Mouse (Mus musculus) liver, adult (tissue): ENCODE measurements around the gene Ift46.

Experiments
- GATA4 ChIP-seq: IDR thresholded peaks from 2 replicates; pipeline ENCODE4 v1.6.1; 2014; ENCODE audit warnings: mild to moderate bottlenecking, low read length; ENCODE audit not compliant: insufficient replicate concordance

Ift46 gene

GRCm38 (mm10) chr9:44772392-44772749, 4.7 kb downstream of the Ift46 start:
- TF ChIP-seq GATA4: no peak

GRCm38 (mm10) chr9:44772750-44773651, 5.3 kb downstream of the Ift46 start:
- TF ChIP-seq GATA4: peak; percentile 99

- TF ChIP-seq GATA4: no peak
Observed at GRCm38 (mm10) chr9:44792842-44793241, 25.1 kb downstream of the Ift46 start.

- TF ChIP-seq GATA4: no peak
Observed at GRCm38 (mm10) chr9:44798298-44798697, 30.6 kb downstream of the Ift46 start.

GRCm38 (mm10) chr9:44799102-44799957, 31.6 kb downstream of the Ift46 start, which contains the start of gene Tmem25:
Tmem25 (minus strand) TSS chr9:44799307.
- no peak for TF ChIP-seq GATA4

- no peak for TF ChIP-seq GATA4
Observed at GRCm38 (mm10) chr9:44799958-44800324, 32.2 kb downstream of the Ift46 start.

- TF ChIP-seq GATA4: no peak
Observed at GRCm38 (mm10) chr9:44801669-44802068, 34.0 kb downstream of the Ift46 start.

GRCm38 (mm10) chr9:44802808-44803450, 35.2 kb downstream of the Ift46 start, which contains the start of gene Ttc36:
Ttc36 (minus strand) TSS chr9:44803072.
- TF ChIP-seq GATA4: no peak

GRCm38 (mm10) chr9:44804678-44805077, 37.0 kb downstream of the Ift46 start:
- no peak for TF ChIP-seq GATA4

GRCm38 (mm10) chr9:44805536-44805935, 37.8 kb downstream of the Ift46 start:
- no peak for TF ChIP-seq GATA4

GRCm38 (mm10) chr9:44807141-44807540, 39.4 kb downstream of the Ift46 start:
- TF ChIP-seq GATA4: no peak

- no peak for TF ChIP-seq GATA4
Observed at GRCm38 (mm10) chr9:44807778-44808177, 40.1 kb downstream of the Ift46 start.

- TF ChIP-seq GATA4: no peak
Observed at GRCm38 (mm10) chr9:44810316-44810715, 42.6 kb downstream of the Ift46 start.

GRCm38 (mm10) chr9:44814179-44814578, 46.5 kb downstream of the Ift46 start:
- no peak for TF ChIP-seq GATA4

- TF ChIP-seq GATA4: no peak
Observed at GRCm38 (mm10) chr9:44817522-44817921, 49.8 kb downstream of the Ift46 start.
